Mouse (Mus musculus): ENCODE data around the gene Gemin4. TPM values are rescaled to one million over a fixed set of nuclear protein-coding genes. Genes with fewer than 3 reads are reported as not detected.

Gene Gemin4
- 22.3 and 30.4 TPM in 2 replicates for polyA plus RNA-seq (2014; fragmentation: Nextera tagmentation; extraction: Ambion mirVana)

GRCm38 (mm10) chr11:76217390-76217800 lies at the start of gene Gemin4, which contains the start of gene Dbil5:
Gemin4 (minus strand) TSS chr11:76217664.
Dbil5 (plus strand) TSS chr11:76217608.
- Histone ChIP-seq H3K4me3 (ENCODE audit: low read depth, low read length) (peak within 1 kb of the TSS; percentile 86), H3K27me3 (replicated peaks; ENCODE audit: control insufficient read depth, insufficient read depth, low read length) (no peaks in the 10 kb centered on the region), H3K4me1 (ENCODE audit: control insufficient read depth, insufficient read depth, low read length) (0 out of 2 replicates have a peak, but pooled peaks cover 3% of the 10 kb centered on the region), H3K9me3 (ENCODE audit: control insufficient read depth, low read length) (no peaks in the 10 kb centered on the region), H3K4me2 (ENCODE audit: low read depth, low read length) (peak within 1 kb of the TSS; percentile 71), H3K36me3 (ENCODE audit: control insufficient read depth, insufficient read depth, low read length) (peaks cover 38% of the 10 kb centered on the region), H3K9ac (ENCODE audit: low read depth, low read length) (peak within 1 kb of the TSS; percentile 93), H3K27ac (replicated peaks; ENCODE audit: low read depth, low read length) (peak within 1 kb of the TSS; percentile 97)
- peak; percentile 98 for ATAC-seq (ENCODE audit: low read depth)
- DNase-seq (ENCODE audit: low spot score) = peak; percentile 99
- WGBS = 1% methylated on average over 18 of the region's 35 CpGs

GRCm38 (mm10) chr11:76262611-76263351 lies 45.3 kb upstream of the Gemin4 start:
- Histone ChIP-seq H3K27ac (replicated peaks; ENCODE audit: low read depth, low read length) (no peak overlapping the region), H3K27me3 (replicated peaks; ENCODE audit: control insufficient read depth, insufficient read depth, low read length) (no peaks in the 10 kb centered on the region), H3K4me1 (ENCODE audit: control insufficient read depth, insufficient read depth, low read length) (peaks cover 11% of the 10 kb centered on the region; the same call in 1 of the 2 replicates), H3K36me3 (ENCODE audit: control insufficient read depth, insufficient read depth, low read length) (peaks cover 62% of the 10 kb centered on the region), H3K4me2 (ENCODE audit: low read depth, low read length) (no peak overlapping the region), H3K9me3 (ENCODE audit: control insufficient read depth, low read length) (no peaks in the 10 kb centered on the region), H3K4me3 (ENCODE audit: low read depth, low read length) (no peak overlapping the region), H3K9ac (ENCODE audit: low read depth, low read length) (0 out of 2 replicates have a peak overlapping the region, but pooled peaks have one; percentile 37)
- WGBS = 17% methylated on average over 17 of the region's 19 CpGs
- no peak; the same call in 1 of the 2 replicates for ATAC-seq (ENCODE audit: low read depth)
- no peak for DNase-seq (ENCODE audit: low spot score)

GRCm38 (mm10) chr11:76261224-76261623 lies 43.8 kb upstream of the Gemin4 start:
- Histone ChIP-seq H3K4me2 (ENCODE audit: low read depth, low read length) (no peak overlapping the region), H3K27me3 (replicated peaks; ENCODE audit: control insufficient read depth, insufficient read depth, low read length) (no peaks in the 10 kb centered on the region), H3K4me3 (ENCODE audit: low read depth, low read length) (no peak overlapping the region), H3K27ac (replicated peaks; ENCODE audit: low read depth, low read length) (no peak overlapping the region), H3K9ac (ENCODE audit: low read depth, low read length) (no peak overlapping the region), H3K4me1 (ENCODE audit: control insufficient read depth, insufficient read depth, low read length) (0 out of 2 replicates have a peak, but pooled peaks cover 5% of the 10 kb centered on the region), H3K36me3 (ENCODE audit: control insufficient read depth, insufficient read depth, low read length) (peaks cover 57% of the 10 kb centered on the region), H3K9me3 (ENCODE audit: control insufficient read depth, low read length) (no peaks in the 10 kb centered on the region)
- ATAC-seq (ENCODE audit: low read depth) (no peak), DNase-seq (ENCODE audit: low spot score) (no peak)
- 71% methylated on average over 12 of the region's 12 CpGs for WGBS

GRCm38 (mm10) chr11:76260208-76261050 lies 43.0 kb upstream of the Gemin4 start:
- no peak overlapping the region for H3K9ac ChIP-seq (ENCODE audit: low read depth, low read length)
- peaks cover 54% of the 10 kb centered on the region for H3K36me3 ChIP-seq (ENCODE audit: control insufficient read depth, insufficient read depth, low read length)
- H3K27ac ChIP-seq (replicated peaks; ENCODE audit: low read depth, low read length) = no peak overlapping the region
- no peak; the same call in 1 of the 2 replicates for ATAC-seq (ENCODE audit: low read depth)
- no peak overlapping the region for H3K4me2 ChIP-seq (ENCODE audit: low read depth, low read length)
- DNase-seq (ENCODE audit: low spot score) = no peak
- 0 out of 2 replicates have a peak, but pooled peaks cover 11% of the 10 kb centered on the region for H3K4me1 ChIP-seq (ENCODE audit: control insufficient read depth, insufficient read depth, low read length)
- H3K4me3 ChIP-seq (ENCODE audit: low read depth, low read length) = no peak overlapping the region
- no peaks in the 10 kb centered on the region for H3K9me3 ChIP-seq (ENCODE audit: control insufficient read depth, low read length)
- H3K27me3 ChIP-seq (replicated peaks; ENCODE audit: control insufficient read depth, insufficient read depth, low read length) = no peaks in the 10 kb centered on the region
- WGBS = 48% methylated on average over 10 of the region's 10 CpGs

- no peak for DNase-seq (ENCODE audit: low spot score)
- WGBS = 88% methylated on average over 6 of the region's 6 CpGs
Measured at GRCm38 (mm10) chr11:76258511-76258910, 41.0 kb upstream of the Gemin4 start.

GRCm38 (mm10) chr11:76257386-76257785 lies 39.9 kb upstream of the Gemin4 start:
- Histone ChIP-seq H3K4me3 (ENCODE audit: low read depth, low read length) (no peak overlapping the region), H3K4me1 (ENCODE audit: control insufficient read depth, insufficient read depth, low read length) (0 out of 2 replicates have a peak, but pooled peaks cover 11% of the 10 kb centered on the region), H3K27me3 (replicated peaks; ENCODE audit: control insufficient read depth, insufficient read depth, low read length) (no peaks in the 10 kb centered on the region), H3K9ac (ENCODE audit: low read depth, low read length) (no peak overlapping the region), H3K27ac (replicated peaks; ENCODE audit: low read depth, low read length) (no peak overlapping the region), H3K4me2 (ENCODE audit: low read depth, low read length) (no peak overlapping the region), H3K36me3 (ENCODE audit: control insufficient read depth, insufficient read depth, low read length) (peaks cover 52% of the 10 kb centered on the region), H3K9me3 (ENCODE audit: control insufficient read depth, low read length) (no peaks in the 10 kb centered on the region)
- WGBS = 79% methylated on average over 4 of the region's 4 CpGs
- DNase-seq (ENCODE audit: low spot score) = no peak
- ATAC-seq (ENCODE audit: low read depth) = no peak

More at GRCm38 (mm10) chr11:76258511-76258910, 41.0 kb upstream of the Gemin4 start:
- no peak overlapping the region for H3K9ac ChIP-seq (ENCODE audit: low read depth, low read length)
- peaks cover 55% of the 10 kb centered on the region for H3K36me3 ChIP-seq (ENCODE audit: control insufficient read depth, insufficient read depth, low read length)
- H3K27me3 ChIP-seq (replicated peaks; ENCODE audit: control insufficient read depth, insufficient read depth, low read length) = no peaks in the 10 kb centered on the region
- no peak overlapping the region for H3K4me2 ChIP-seq (ENCODE audit: low read depth, low read length)
- 0 out of 2 replicates have a peak, but pooled peaks cover 11% of the 10 kb centered on the region for H3K4me1 ChIP-seq (ENCODE audit: control insufficient read depth, insufficient read depth, low read length)
- no peaks in the 10 kb centered on the region for H3K9me3 ChIP-seq (ENCODE audit: control insufficient read depth, low read length)
- H3K27ac ChIP-seq (replicated peaks; ENCODE audit: low read depth, low read length) = no peak overlapping the region
- ATAC-seq (ENCODE audit: low read depth) = no peak
- no peak overlapping the region for H3K4me3 ChIP-seq (ENCODE audit: low read depth, low read length)

GRCm38 (mm10) chr11:76256129-76256528 lies 38.7 kb upstream of the Gemin4 start:
- H3K36me3 ChIP-seq (ENCODE audit: control insufficient read depth, insufficient read depth, low read length) = peaks cover 45% of the 10 kb centered on the region
- no peak overlapping the region for H3K4me3 ChIP-seq (ENCODE audit: low read depth, low read length)
- no peaks in the 10 kb centered on the region for H3K9me3 ChIP-seq (ENCODE audit: control insufficient read depth, low read length)
- no peak for DNase-seq (ENCODE audit: low spot score)
- H3K9ac ChIP-seq (ENCODE audit: low read depth, low read length) = no peak overlapping the region; the same call in 1 of the 2 replicates
- H3K4me2 ChIP-seq (ENCODE audit: low read depth, low read length) = no peak overlapping the region
- no peak for ATAC-seq (ENCODE audit: low read depth)
- 19% methylated on average over 5 of the region's 5 CpGs for WGBS
- peak overlapping the region; percentile 13; the same call in 1 of the 2 replicates for H3K27ac ChIP-seq (replicated peaks; ENCODE audit: low read depth, low read length)
- H3K27me3 ChIP-seq (replicated peaks; ENCODE audit: control insufficient read depth, insufficient read depth, low read length) = no peaks in the 10 kb centered on the region
- H3K4me1 ChIP-seq (ENCODE audit: control insufficient read depth, insufficient read depth, low read length) = 0 out of 2 replicates have a peak, but pooled peaks cover 11% of the 10 kb centered on the region

GRCm38 (mm10) chr11:76255431-76256001 lies 38.1 kb upstream of the Gemin4 start:
- Histone ChIP-seq H3K27me3 (replicated peaks; ENCODE audit: control insufficient read depth, insufficient read depth, low read length) (no peaks in the 10 kb centered on the region), H3K4me2 (ENCODE audit: low read depth, low read length) (no peak overlapping the region), H3K9me3 (ENCODE audit: control insufficient read depth, low read length) (no peaks in the 10 kb centered on the region), H3K9ac (ENCODE audit: low read depth, low read length) (no peak overlapping the region), H3K36me3 (ENCODE audit: control insufficient read depth, insufficient read depth, low read length) (peaks cover 45% of the 10 kb centered on the region), H3K27ac (replicated peaks; ENCODE audit: low read depth, low read length) (no peak overlapping the region; the same call in 1 of the 2 replicates), H3K4me1 (ENCODE audit: control insufficient read depth, insufficient read depth, low read length) (0 out of 2 replicates have a peak, but pooled peaks cover 11% of the 10 kb centered on the region), H3K4me3 (ENCODE audit: low read depth, low read length) (no peak overlapping the region)
- ATAC-seq (ENCODE audit: low read depth) = peak; percentile 19; the same call in 1 of the 2 replicates
- 41% methylated on average over 4 of the region's 4 CpGs for WGBS
- DNase-seq (ENCODE audit: low spot score) = peak; percentile 61

All from embryonic facial prominence, embryonic 14.5 days (tissue).